Mouse (Mus musculus) CD4-positive, CD25-positive, alpha-beta regulatory T cell, adult 4 months (primary cell): Measurements from ENCODE around the gene Rab25. TPM values are rescaled to one million over a fixed set of nuclear protein-coding genes. Genes with fewer than 3 reads are reported as not detected.
"Not testable (repeated sequence)": the region's sequence is repeated elsewhere in the genome, so short reads cannot be mapped to it uniquely, and the experiment has no call there.

Experiments
- ATAC-seq: one replicate; pipeline ENCODE4 v1.8.0; 2017
- polyA plus RNA-seq, 2 experiments: library from polyadenylated mRNA; unstranded; fragments of 100-300 nt; shearing (Covaris generic); gene quantifications; one replicate each; pipeline ENCODE4 v1.2.1; 2017

The Rab25 gene
- polyA plus RNA-seq: not detected

DNA sequence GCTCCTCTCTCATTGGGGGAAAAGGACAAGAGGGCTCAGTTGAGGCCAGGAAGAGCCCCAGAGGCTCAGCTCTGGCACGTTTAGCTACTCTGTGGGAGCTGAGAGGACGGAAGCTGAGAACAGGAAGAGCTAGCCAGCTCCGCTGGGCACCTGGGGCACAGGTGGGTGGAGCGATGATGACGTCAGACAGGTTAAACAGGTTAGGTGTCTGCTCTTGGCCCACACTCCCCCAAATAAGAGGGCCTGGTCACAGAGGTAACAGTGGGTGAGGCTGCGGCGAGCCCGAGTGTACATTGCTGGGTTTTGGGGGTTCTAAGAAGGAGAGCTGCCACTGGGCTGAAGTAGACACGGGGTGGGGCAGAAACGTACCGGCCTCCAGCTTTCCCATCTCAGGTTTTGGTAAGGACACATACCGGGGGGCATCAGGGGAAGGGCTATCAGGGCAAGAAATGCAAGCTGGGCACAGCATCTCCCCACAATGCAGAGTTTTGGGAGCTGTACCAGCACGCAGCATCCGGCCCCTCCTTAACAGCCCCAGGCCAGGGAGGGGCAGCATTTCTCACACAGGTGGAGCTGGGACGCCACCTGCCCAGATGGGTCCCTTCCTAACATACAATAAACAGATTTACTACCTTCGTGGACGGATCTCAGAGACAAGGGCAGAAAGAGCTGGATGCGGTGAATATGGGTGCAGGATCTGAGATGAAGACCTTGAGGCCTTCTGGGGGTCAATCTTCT is at the start of gene Rab25:
TSS of gene Rab25 (minus strand) at position 121 of the 738 bp plus-strand sequence.
- no peak for ATAC-seq

- ATAC-seq: not testable (repeated sequence)
Observed at GRCm38 (mm10) chr3:88596547-88596946, 48.4 kb upstream of the Rab25 start.

- no peak for ATAC-seq
Observed at GRCm38 (mm10) chr3:88593893-88594580, 45.9 kb upstream of the Rab25 start.

GRCm38 (mm10) chr3:88592942-88593576 is 45.0 kb upstream of the Rab25 start:
- ATAC-seq: peak; percentile 58

DNA sequence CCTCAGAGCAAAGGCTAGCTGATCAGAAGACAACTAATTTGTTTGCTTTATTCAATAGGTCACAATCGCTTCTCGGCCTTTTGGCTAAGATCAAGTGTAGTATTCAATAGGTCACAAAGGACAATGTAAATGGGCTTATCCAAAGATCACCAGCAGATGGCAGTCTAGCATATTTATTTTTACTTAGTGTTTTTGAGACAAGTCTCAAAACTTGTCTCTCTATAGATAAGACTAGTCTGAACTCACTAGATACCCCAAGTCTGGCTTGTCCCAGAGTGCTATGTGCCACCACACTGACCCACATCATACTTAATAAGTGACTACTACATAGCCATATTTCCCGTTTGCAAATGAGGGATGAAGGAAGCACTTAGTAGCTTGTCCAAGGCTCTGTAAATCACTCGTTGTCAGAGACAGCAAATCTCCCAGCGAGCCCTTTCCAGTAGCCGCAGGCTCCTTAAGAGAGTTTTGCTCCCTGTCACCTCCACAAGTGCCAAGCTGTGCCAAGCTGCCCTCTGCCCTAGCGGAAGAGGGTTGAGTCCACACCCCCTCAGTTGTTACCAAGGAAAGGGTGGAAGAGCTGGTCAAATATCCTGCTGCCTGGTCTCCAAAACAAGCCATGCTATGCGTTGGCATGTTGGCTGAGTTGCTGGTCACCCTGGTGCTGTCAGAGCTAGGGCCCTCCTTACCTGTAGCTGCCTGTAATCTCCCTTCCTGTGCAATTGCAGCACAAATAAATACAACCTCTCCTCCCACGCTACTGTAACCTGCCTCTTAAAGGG is 44.0 kb upstream of the Rab25 start:
- peak; percentile 81 for ATAC-seq

DNA sequence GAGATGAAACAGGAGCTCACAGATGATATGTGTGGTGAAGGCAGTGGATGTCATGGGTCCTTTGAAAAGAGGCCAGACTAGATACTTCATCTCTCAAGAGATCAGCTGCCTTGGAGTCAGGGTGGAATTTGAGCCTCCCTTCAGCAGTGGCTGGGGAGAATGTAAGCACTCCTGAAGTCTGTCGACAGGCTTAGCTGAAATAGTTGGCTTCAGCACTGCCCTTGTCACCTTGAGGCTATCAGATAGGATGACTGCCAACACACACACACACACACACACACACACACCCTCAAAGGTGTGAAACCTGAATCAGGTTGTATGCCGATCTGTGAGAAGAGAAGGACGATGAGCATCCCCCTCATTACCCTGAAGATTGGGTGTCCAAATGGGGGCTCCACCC is 42.9 kb upstream of the Rab25 start:
- no peak for ATAC-seq

- no peak for ATAC-seq
Observed at GRCm38 (mm10) chr3:88590246-88590645, 42.1 kb upstream of the Rab25 start.

GRCm38 (mm10) chr3:88586640-88587039 is 38.5 kb upstream of the Rab25 start:
- no peak for ATAC-seq

GRCm38 (mm10) chr3:88585769-88586168 is 37.7 kb upstream of the Rab25 start:
- no peak for ATAC-seq

DNA sequence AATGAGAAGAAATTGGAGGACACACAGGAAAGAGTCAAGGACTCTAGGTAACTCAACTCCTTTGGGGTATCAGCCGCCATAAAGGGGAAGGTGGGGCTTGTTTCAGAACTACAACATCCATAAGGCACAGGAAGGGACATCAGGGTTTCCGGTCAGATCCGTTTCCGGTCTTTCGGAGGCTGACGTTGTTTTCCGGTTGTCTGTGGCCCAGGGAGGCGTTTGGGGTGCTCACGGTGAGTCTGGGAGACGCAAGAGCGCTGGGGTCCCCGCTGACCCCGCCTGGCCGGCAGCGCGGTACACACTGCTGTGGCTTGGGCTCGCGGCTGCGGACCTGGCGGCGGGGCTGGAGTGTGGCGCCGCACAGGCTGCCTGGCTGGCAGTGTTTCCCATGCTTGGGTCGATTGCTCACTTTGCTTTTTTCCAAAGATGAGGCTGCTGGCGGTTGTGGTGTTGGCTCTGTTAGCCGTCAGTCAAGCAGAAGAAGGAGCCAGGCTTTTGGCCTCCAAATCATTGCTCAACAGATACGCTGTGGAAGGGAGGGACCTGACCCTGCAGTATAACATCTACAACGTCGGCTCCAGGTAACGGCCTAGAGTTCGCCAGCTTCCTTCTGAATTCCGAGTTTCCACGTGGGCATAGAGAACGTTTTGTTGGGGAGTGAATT is 31.5 kb upstream of the Rab25 start:
- ATAC-seq: peak; percentile 99

GRCm38 (mm10) chr3:88578498-88579424 is 30.7 kb upstream of the Rab25 start:
- ATAC-seq: no peak

- not testable (repeated sequence) for ATAC-seq
Observed at GRCm38 (mm10) chr3:88577846-88578245, 29.7 kb upstream of the Rab25 start.

GRCm38 (mm10) chr3:88575540-88575939 is 27.4 kb upstream of the Rab25 start, which contains the start of gene Ssr2:
Gene Ssr2 (plus strand): TSS chr3:88575876.
- no peak for ATAC-seq

DNA sequence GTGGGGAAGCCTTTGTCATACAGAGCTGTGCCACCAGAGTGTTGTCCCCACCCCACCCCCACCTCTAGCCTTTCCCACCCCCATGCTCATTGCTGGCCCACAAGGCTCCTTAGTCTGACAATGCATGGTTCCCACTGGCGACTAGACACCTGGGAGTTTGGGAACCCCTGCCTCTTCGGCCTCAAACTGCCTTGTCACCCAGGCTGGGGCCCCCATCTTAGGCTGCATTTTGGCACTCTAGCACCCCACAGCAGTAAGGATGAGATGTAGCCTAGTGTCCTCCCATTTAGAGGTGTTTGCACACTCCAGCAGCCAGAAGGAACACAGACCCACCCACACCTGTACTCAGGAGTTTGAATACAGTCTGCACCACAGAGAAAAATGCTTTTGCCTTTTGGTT is 25.7 kb upstream of the Rab25 start:
- ATAC-seq: no peak

- no peak for ATAC-seq
Observed at GRCm38 (mm10) chr3:88572835-88573234, 24.7 kb upstream of the Rab25 start.

- ATAC-seq: no peak
Observed at GRCm38 (mm10) chr3:88571856-88572255, 23.8 kb upstream of the Rab25 start.

- ATAC-seq: no peak
Observed at GRCm38 (mm10) chr3:88570341-88570740, 22.2 kb upstream of the Rab25 start.

DNA sequence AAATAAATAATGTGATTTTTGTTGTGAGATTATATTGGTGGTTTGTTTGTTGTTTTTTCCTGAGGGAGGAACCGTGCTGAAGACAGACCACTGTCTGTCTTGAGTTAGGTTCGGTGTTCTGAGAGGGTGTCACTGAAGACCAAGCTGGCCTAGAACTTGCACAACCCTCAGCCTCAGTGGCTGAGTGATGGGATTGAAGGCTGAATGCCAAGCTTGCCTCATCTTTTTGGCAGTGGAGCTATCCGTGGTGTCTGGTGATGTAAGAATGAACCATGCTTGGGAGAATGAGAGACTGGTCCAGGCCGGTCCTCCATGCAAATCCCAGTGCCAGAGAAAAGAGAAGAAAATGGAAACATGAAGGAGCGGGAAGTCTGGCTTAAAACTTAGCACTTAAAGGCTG is 21.6 kb upstream of the Rab25 start:
- no peak for ATAC-seq

- no peak for ATAC-seq
Observed at GRCm38 (mm10) chr3:88569093-88569492, 21.0 kb upstream of the Rab25 start.

DNA sequence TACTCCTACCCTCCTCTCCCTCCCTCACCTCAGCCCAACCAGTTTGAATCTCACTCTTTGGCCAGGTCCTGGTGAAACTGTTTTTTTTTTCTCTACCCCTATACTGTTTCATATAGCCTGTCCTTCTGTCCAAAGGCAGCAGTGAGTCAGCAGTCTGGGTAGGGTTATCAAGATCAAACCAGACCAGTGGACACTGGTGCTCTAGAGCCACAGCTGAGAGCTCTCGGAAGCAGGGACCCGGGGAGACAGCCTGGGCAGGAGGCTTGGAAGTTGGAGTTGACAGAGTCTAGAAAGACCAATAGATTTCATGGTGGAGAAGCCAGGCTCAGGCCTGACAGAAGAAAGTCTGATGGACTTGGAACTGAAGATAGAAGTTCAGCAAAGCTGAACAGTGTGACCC is 20.5 kb upstream of the Rab25 start:
- ATAC-seq: no peak

DNA sequence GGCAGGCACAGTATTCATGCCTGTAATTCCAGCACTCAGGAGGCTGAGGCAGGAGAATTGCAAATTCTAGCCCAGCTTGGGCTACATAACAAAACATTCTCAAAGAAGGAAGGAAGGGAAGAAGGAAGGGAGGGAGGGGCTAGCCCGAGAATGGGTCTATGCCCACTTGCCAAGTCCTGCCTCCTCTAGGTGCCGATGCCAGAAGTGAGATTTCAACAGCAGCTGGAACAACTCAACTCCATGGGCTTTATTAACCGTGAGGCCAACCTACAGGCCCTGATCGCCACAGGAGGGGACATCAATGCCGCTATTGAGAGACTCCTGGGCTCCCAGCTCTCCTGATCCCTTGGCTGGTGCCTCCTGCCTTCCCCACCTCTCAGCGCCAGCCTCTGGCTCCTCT is 19.8 kb upstream of the Rab25 start:
- ATAC-seq: no peak
